Mouse (Mus musculus) stomach, embryonic 16.5 days (tissue): ENCODE measurements around the gene Grip1. TPM values are rescaled to one million over a fixed set of nuclear protein-coding genes. Genes with fewer than 3 reads are reported as not detected.
A peak's percentile ranks its signal among the peaks of the same experiment; 100 is the strongest.
"Not testable (repeated sequence)": the region's sequence is repeated elsewhere in the genome, so short reads cannot be mapped to it uniquely, and the experiment has no call there.

ENCODE experiments used
- ATAC-seq: fragments of 200-750 bp; cut with Nextera tagmentation; 2 replicates; pipeline ENCODE4 v1.8.0; 2017; ENCODE audit warnings: moderate number of reproducible peaks, moderate TSS enrichment; ENCODE audit not compliant: insufficient read depth, low FRiP score
- H3K27ac ChIP-seq: fragments of 300-500 bp; sonication (generic); 2 replicates; pipeline ENCODE4 v1.5.1; 2014; ENCODE audit warnings: low read length
- H3K27me3 ChIP-seq: fragments of 300-500 bp; sonication (generic); 2 replicates; pipeline ENCODE4 v1.6.1; 2014; ENCODE audit warnings: low read length, control low read depth, mixed read lengths; ENCODE audit not compliant: control insufficient read depth, insufficient read depth
- H3K36me3 ChIP-seq: fragments of 300-500 bp; sonication (generic); 2 replicates; pipeline ENCODE4 v1.6.1; 2014; ENCODE audit warnings: low read length; ENCODE audit not compliant: control insufficient read depth, insufficient read depth
- H3K4me1 ChIP-seq: fragments of 300-500 bp; sonication (generic); 2 replicates; pipeline ENCODE4 v1.6.1; 2014; ENCODE audit warnings: low read length, control low read depth, mixed read lengths; ENCODE audit not compliant: control insufficient read depth, insufficient read depth
- H3K4me2 ChIP-seq: fragments of 300-500 bp; sonication (generic); 2 replicates; pipeline ENCODE4 v1.6.1; 2014; ENCODE audit warnings: low read depth, low read length, mixed read lengths
- H3K4me3 ChIP-seq: fragments of 300-500 bp; sonication (generic); replicated peaks from 2 replicates; pipeline ENCODE4 v1.5.1; 2014; ENCODE audit warnings: mild to moderate bottlenecking, low read length
- H3K9ac ChIP-seq: fragments of 300-500 bp; sonication (generic); 2 replicates; pipeline ENCODE4 v1.6.1; 2014; ENCODE audit warnings: low read length
- H3K9me3 ChIP-seq: fragments of 300-500 bp; sonication (generic); replicated peaks from 2 replicates; pipeline ENCODE4 v1.6.1; 2016; ENCODE audit warnings: low read length, control low read depth; ENCODE audit not compliant: control insufficient read depth
- WGBS: fragments of 180-500 bp; shearing (Covaris S2); extraction: QIAGEN DNeasy Blood & Tissue Kit; methylation state at CpG from one replicate; pipeline ENCODE4 v1.1.7; 2014; 5-methylcytosine and 5-hydroxymethylcytosine counted together
- polyA plus RNA-seq: library from polyadenylated mRNA; unstranded; fragments of >200 nt; fragmentation: Nextera tagmentation; extraction: Ambion mirVana; gene quantifications from 2 replicates; pipeline ENCODE4 v1.2.1, GENCODE M21; 2015

The Grip1 gene
- polyA plus RNA-seq, 1 experiment from 2014 or later, result 1.8 TPM

DNA sequence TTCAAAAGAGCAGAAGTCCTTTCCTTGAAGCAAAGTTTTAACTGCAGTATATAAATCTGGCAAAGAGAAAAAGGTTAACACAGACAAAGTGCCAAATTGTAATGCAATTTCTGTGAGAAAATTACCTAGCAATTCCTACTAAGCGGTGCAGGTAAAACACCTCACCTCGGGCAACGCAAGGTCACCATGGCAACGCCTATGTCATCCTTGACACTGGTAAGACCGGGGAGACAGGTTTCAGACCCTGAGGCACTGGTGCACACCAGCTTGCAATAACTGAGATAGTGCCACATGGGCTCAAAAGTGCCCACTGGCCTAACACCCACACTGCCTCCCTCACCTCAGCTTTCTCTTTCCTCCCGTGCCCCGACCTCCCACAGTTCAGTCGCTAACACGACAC lies 641.5 kb downstream of the Grip1 start:
- Histone ChIP-seq H3K9me3 (0 out of 2 replicates have a peak, but pooled peaks cover 5% of the 10 kb centered on the region), H3K4me3 (no peak overlapping the region), H3K4me2 (no peak overlapping the region), H3K36me3 (peaks cover 19% of the 10 kb centered on the region; the same call in 1 of the 2 replicates), H3K27me3 (no peaks in the 10 kb centered on the region), H3K4me1 (no peaks in the 10 kb centered on the region), H3K27ac (no peak overlapping the region), H3K9ac (no peak overlapping the region)
- 85% methylated on average over 9 of the region's 9 CpGs for WGBS
- ATAC-seq, result no peak

- no peak for ATAC-seq
- peaks cover 19% of the 10 kb centered on the region; the same call in 1 of the 2 replicates for H3K36me3 ChIP-seq
- no peak overlapping the region for H3K4me3 ChIP-seq
- no peak overlapping the region for H3K4me2 ChIP-seq
- no peaks in the 10 kb centered on the region for H3K27me3 ChIP-seq
- no peak overlapping the region for H3K9ac ChIP-seq
- WGBS, result 94% methylated on average over 5 of the region's 5 CpGs
- no peaks in the 10 kb centered on the region for H3K4me1 ChIP-seq
- H3K27ac ChIP-seq, result no peak overlapping the region
- 0 out of 2 replicates have a peak, but pooled peaks cover 5% of the 10 kb centered on the region for H3K9me3 ChIP-seq
These were observed 642.1 kb downstream of the Grip1 start for GRCm38 (mm10) chr10:120095716-120096115.

DNA sequence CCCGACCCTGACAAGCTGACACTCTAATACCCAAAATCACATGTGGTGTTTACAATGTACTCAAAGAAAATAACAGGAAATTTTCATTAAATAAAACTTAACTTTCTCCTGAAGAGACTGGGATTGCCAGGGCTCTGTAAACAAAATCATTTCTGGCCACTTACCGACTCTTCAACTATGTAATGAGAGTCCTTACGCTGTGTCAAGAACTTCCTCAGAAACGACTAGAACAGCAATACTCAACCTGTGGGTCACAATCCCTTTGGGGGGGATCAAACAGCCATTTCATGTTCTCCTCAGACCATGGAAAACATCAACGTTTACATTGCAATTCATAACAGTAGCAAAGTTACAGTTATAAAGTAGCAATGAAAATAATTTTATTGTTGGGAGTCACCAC lies 643.9 kb downstream of the Grip1 start:
- H3K36me3 ChIP-seq, result peaks cover 13% of the 10 kb centered on the region; the same call in 1 of the 2 replicates
- 0 out of 2 replicates have a peak, but pooled peaks cover 4% of the 10 kb centered on the region for H3K9me3 ChIP-seq
- no peaks in the 10 kb centered on the region for H3K4me1 ChIP-seq
- no peak overlapping the region for H3K4me2 ChIP-seq
- ATAC-seq, result no peak
- no peak overlapping the region for H3K27ac ChIP-seq
- no peak overlapping the region for H3K9ac ChIP-seq
- 73% methylated on average over 5 of the region's 5 CpGs for WGBS
- no peak overlapping the region for H3K4me3 ChIP-seq
- H3K27me3 ChIP-seq, result no peaks in the 10 kb centered on the region

GRCm38 (mm10) chr10:120100806-120101205 lies 647.2 kb downstream of the Grip1 start:
- Histone ChIP-seq H3K36me3 (peaks cover 22% of the 10 kb centered on the region; the same call in 1 of the 2 replicates), H3K27me3 (no peaks in the 10 kb centered on the region), H3K27ac (no peak overlapping the region), H3K9ac (no peak overlapping the region), H3K9me3 (no peaks in the 10 kb centered on the region), H3K4me3 (no peak overlapping the region), H3K4me1 (no peaks in the 10 kb centered on the region), H3K4me2 (no peak overlapping the region)
- WGBS, result 94% methylated on average over 1 of the region's 1 CpGs
- no peak for ATAC-seq

- no peak overlapping the region for H3K27ac ChIP-seq
- H3K27me3 ChIP-seq, result no peaks in the 10 kb centered on the region
- 79% methylated on average over 3 of the region's 3 CpGs for WGBS
- no peaks in the 10 kb centered on the region for H3K36me3 ChIP-seq
- H3K4me3 ChIP-seq, result peak overlapping the region; percentile 75
- no peaks in the 10 kb centered on the region for H3K9me3 ChIP-seq
- no peak for ATAC-seq
- peak overlapping the region; percentile 70 for H3K4me2 ChIP-seq
- peaks cover 3% of the 10 kb centered on the region; the same call in 1 of the 2 replicates for H3K4me1 ChIP-seq
- no peak overlapping the region for H3K9ac ChIP-seq
These were observed 658.2 kb downstream of the Grip1 start for GRCm38 (mm10) chr10:120111691-120112319.

GRCm38 (mm10) chr10:120112507-120113396 lies 659.1 kb downstream of the Grip1 start, which contains the start of gene Helb:
TSS of gene Helb (minus strand) at chr10:120112987.
- Histone ChIP-seq H3K36me3 (no peaks in the 10 kb centered on the region), H3K27ac (peak within 1 kb of the TSS; percentile 72; the same call in 1 of the 2 replicates), H3K4me2 (peak within 1 kb of the TSS; percentile 70), H3K4me3 (peak within 1 kb of the TSS; percentile 75), H3K27me3 (no peaks in the 10 kb centered on the region), H3K4me1 (peaks cover 3% of the 10 kb centered on the region; the same call in 1 of the 2 replicates), H3K9ac (peak within 1 kb of the TSS; percentile 79), H3K9me3 (no peaks in the 10 kb centered on the region)
- ATAC-seq, result peak; percentile 100
- under 1% methylated on average over 55 of the region's 55 CpGs for WGBS

DNA sequence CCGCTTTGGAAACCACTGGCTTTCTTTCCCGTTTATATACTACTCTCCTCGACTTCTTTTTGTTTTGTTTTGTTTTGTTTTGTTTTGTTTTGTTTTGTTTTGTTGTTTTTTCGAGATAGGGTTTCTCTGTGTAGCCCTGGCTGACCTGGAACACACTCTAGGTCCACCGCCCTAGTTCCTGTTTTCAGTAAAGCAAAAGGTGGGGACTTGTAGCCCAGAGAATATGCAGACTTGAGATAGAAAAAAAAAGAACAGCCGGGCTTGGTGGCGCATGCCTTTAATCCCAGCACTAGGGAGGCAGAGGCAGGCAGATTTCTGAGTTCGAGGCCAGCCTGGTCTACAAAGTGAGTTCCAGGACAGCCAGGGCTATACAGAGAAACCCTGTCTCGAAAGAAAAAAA lies 659.9 kb downstream of the Grip1 start:
- H3K9ac ChIP-seq, H3K9me3 ChIP-seq, ATAC-seq, H3K36me3 ChIP-seq, H3K4me1 ChIP-seq, H3K27ac ChIP-seq, H3K27me3 ChIP-seq: not testable (repeated sequence)
- 66% methylated on average over 9 of the region's 9 CpGs for WGBS
- Histone ChIP-seq H3K4me3 (peak overlapping the region; percentile 75), H3K4me2 (peak overlapping the region; percentile 66)

DNA sequence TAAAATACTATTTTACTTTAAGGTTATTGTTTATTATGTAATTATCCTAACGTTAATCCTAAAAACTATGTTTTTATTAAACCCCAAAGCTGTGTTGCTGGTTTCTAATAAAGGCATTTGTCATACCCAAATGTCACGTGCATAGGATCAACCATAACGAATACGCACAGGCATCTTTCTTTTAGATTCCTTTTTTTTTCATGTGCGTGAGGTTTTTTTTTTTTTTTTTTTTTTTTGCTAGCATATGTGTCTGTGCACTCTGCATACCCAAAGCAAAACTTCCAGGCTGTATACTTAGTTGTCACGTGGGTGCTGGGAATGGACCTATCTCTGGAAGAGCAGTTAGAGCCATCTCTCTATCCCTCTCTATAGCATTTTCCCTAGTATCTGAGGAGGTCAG lies 660.4 kb downstream of the Grip1 start:
- peaks cover 3% of the 10 kb centered on the region; the same call in 1 of the 2 replicates for H3K4me1 ChIP-seq
- no peaks in the 10 kb centered on the region for H3K36me3 ChIP-seq
- WGBS, result 81% methylated on average over 6 of the region's 6 CpGs
- H3K27me3 ChIP-seq, result no peaks in the 10 kb centered on the region
- no peak for ATAC-seq
- H3K9ac ChIP-seq, result no peak overlapping the region
- no peak overlapping the region for H3K4me2 ChIP-seq
- no peak overlapping the region for H3K4me3 ChIP-seq
- no peaks in the 10 kb centered on the region for H3K9me3 ChIP-seq
- no peak overlapping the region for H3K27ac ChIP-seq

DNA sequence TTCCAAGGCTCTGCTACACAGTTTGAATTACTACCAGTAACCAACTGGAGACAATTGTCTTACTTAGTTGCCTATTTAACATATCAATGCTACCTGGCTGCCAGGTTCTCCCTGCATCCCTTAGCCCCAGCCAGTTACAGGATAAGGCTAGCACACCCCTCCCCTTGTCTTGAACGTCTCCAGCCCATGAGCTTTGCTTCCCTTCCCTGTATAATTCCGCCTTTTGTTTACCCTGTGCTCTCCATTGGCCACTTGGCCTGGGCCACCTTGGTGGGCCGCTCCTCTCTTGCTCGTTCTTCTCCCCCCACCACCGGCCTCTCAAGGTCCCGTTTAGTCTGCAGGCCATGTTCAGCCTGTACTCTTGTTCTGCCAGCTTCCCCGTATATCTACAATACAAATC lies 660.9 kb downstream of the Grip1 start:
- Histone ChIP-seq H3K4me1 (peaks cover 3% of the 10 kb centered on the region; the same call in 1 of the 2 replicates), H3K9ac (no peak overlapping the region), H3K27ac (no peak overlapping the region), H3K27me3 (no peaks in the 10 kb centered on the region), H3K4me2 (no peak overlapping the region), H3K9me3 (no peaks in the 10 kb centered on the region), H3K4me3 (no peak overlapping the region), H3K36me3 (no peaks in the 10 kb centered on the region)
- ATAC-seq, result no peak
- WGBS, result 54% methylated on average over 7 of the region's 7 CpGs
